Mouse (Mus musculus): ENCODE measurements around the gene Tmem54. TPM values are rescaled to one million over a fixed set of nuclear protein-coding genes. Genes with fewer than 3 reads are reported as not detected.

Tmem54 gene
- total and polyA plus RNA-seq, 3 experiments = not detected

GRCm38 (mm10) chr4:129143509-129143908 lies 38.2 kb downstream of the Tmem54 start:
- ATAC-seq (ENCODE audit: extremely low read depth, insufficient number of reproducible peaks, low FRiP score, poor library complexity, severe bottlenecking) (no peak), DNase-seq (ENCODE audit: low spot score) (no peak)
- peaks cover 64% of the 10 kb centered on the region for H3K36me3 ChIP-seq (replicated peaks)
- H3K4me3 ChIP-seq (ENCODE audit: low read depth, low read length) = no peak overlapping the region
- H3K27me3 ChIP-seq (ENCODE audit: insufficient read depth, low read length) = no peaks in the 10 kb centered on the region
- peaks cover 71% of the 10 kb centered on the region for H3K4me1 ChIP-seq (ENCODE audit: insufficient read depth, low read depth, low read length)
- no peak for TF ChIP-seq GATA2 (IDR thresholded peaks at IDR 0.05; ENCODE audit: borderline replicate concordance, low read depth, low read length)
- no peak for TF ChIP-seq CTCF (IDR thresholded peaks at IDR 0.05; ENCODE audit: low read depth, low read length)
- TF ChIP-seq GATA1 (IDR thresholded peaks at IDR 0.05; ENCODE audit: borderline replicate concordance, low read length) = no peak
- no peak for TF ChIP-seq TAL1 (conservative IDR thresholded peaks at IDR 0.05; ENCODE audit: low read depth, low read length)
- TF ChIP-seq POLR2AphosphoS5 (IDR thresholded peaks at IDR 0.05; ENCODE audit: insufficient replicate concordance, low read depth, low read length) = no peak
- no peaks in the 10 kb centered on the region for H3K9me3 ChIP-seq (replicated peaks)

GRCm38 (mm10) chr4:129144401-129145367 lies 39.3 kb downstream of the Tmem54 start:
- H3K4me1 ChIP-seq (ENCODE audit: insufficient read depth, low read depth, low read length) = peaks cover 59% of the 10 kb centered on the region
- no peak for ATAC-seq (ENCODE audit: extremely low read depth, insufficient number of reproducible peaks, low FRiP score, poor library complexity, severe bottlenecking)
- TF ChIP-seq TAL1 (conservative IDR thresholded peaks at IDR 0.05; ENCODE audit: low read depth, low read length) = no peak
- TF ChIP-seq GATA2 (IDR thresholded peaks at IDR 0.05; ENCODE audit: borderline replicate concordance, low read depth, low read length) = no peak
- TF ChIP-seq POLR2AphosphoS5 (IDR thresholded peaks at IDR 0.05; ENCODE audit: insufficient replicate concordance, low read depth, low read length) = no peak
- TF ChIP-seq GATA1 (IDR thresholded peaks at IDR 0.05; ENCODE audit: borderline replicate concordance, low read length) = no peak
- no peak for TF ChIP-seq CTCF (IDR thresholded peaks at IDR 0.05; ENCODE audit: low read depth, low read length)
- no peak overlapping the region; the same call in 1 of the 2 replicates for H3K4me3 ChIP-seq (ENCODE audit: low read depth, low read length)
- no peaks in the 10 kb centered on the region for H3K9me3 ChIP-seq (replicated peaks)
- H3K36me3 ChIP-seq (replicated peaks) = peaks cover 70% of the 10 kb centered on the region
- no peak for DNase-seq (ENCODE audit: low spot score)
- no peaks in the 10 kb centered on the region for H3K27me3 ChIP-seq (ENCODE audit: insufficient read depth, low read length)

GRCm38 (mm10) chr4:129145411-129145810 lies 40.1 kb downstream of the Tmem54 start:
- Histone ChIP-seq H3K36me3 (replicated peaks) (peaks cover 73% of the 10 kb centered on the region), H3K9me3 (replicated peaks) (no peaks in the 10 kb centered on the region), H3K4me3 (ENCODE audit: low read depth, low read length) (no peak overlapping the region), H3K27me3 (ENCODE audit: insufficient read depth, low read length) (no peaks in the 10 kb centered on the region), H3K4me1 (ENCODE audit: insufficient read depth, low read depth, low read length) (peaks cover 52% of the 10 kb centered on the region)
- DNase-seq (ENCODE audit: low spot score) (no peak), ATAC-seq (ENCODE audit: extremely low read depth, insufficient number of reproducible peaks, low FRiP score, poor library complexity, severe bottlenecking) (no peak)
- no peak for TF ChIP-seq CTCF (IDR thresholded peaks at IDR 0.05; ENCODE audit: low read depth, low read length)
- no peak for TF ChIP-seq GATA2 (IDR thresholded peaks at IDR 0.05; ENCODE audit: borderline replicate concordance, low read depth, low read length)
- TF ChIP-seq GATA1 (IDR thresholded peaks at IDR 0.05; ENCODE audit: borderline replicate concordance, low read length) = no peak
- no peak for TF ChIP-seq POLR2AphosphoS5 (IDR thresholded peaks at IDR 0.05; ENCODE audit: insufficient replicate concordance, low read depth, low read length)
- TF ChIP-seq TAL1 (conservative IDR thresholded peaks at IDR 0.05; ENCODE audit: low read depth, low read length) = no peak

- Histone ChIP-seq H3K27me3 (ENCODE audit: insufficient read depth, low read length) (no peaks in the 10 kb centered on the region), H3K4me3 (ENCODE audit: low read depth, low read length) (no peak overlapping the region), H3K36me3 (replicated peaks) (peaks cover 79% of the 10 kb centered on the region), H3K9me3 (replicated peaks) (no peaks in the 10 kb centered on the region), H3K4me1 (ENCODE audit: insufficient read depth, low read depth, low read length) (peaks cover 47% of the 10 kb centered on the region)
- DNase-seq (ENCODE audit: low spot score) (no peak), ATAC-seq (ENCODE audit: extremely low read depth, insufficient number of reproducible peaks, low FRiP score, poor library complexity, severe bottlenecking) (no peak)
- TF ChIP-seq GATA1 (IDR thresholded peaks at IDR 0.05; ENCODE audit: borderline replicate concordance, low read length) (no peak), CTCF (IDR thresholded peaks at IDR 0.05; ENCODE audit: low read depth, low read length) (no peak), POLR2AphosphoS5 (IDR thresholded peaks at IDR 0.05; ENCODE audit: insufficient replicate concordance, low read depth, low read length) (no peak), TAL1 (conservative IDR thresholded peaks at IDR 0.05; ENCODE audit: low read depth, low read length) (no peak), GATA2 (IDR thresholded peaks at IDR 0.05; ENCODE audit: borderline replicate concordance, low read depth, low read length) (no peak)
Measured at GRCm38 (mm10) chr4:129145943-129146342, 40.6 kb downstream of the Tmem54 start.

GRCm38 (mm10) chr4:129146392-129146791 lies 41.0 kb downstream of the Tmem54 start:
- DNase-seq (ENCODE audit: low spot score) (no peak), ATAC-seq (ENCODE audit: extremely low read depth, insufficient number of reproducible peaks, low FRiP score, poor library complexity, severe bottlenecking) (no peak)
- Histone ChIP-seq H3K4me3 (ENCODE audit: low read depth, low read length) (no peak overlapping the region), H3K36me3 (replicated peaks) (peaks cover 82% of the 10 kb centered on the region), H3K4me1 (ENCODE audit: insufficient read depth, low read depth, low read length) (peaks cover 42% of the 10 kb centered on the region), H3K9me3 (replicated peaks) (no peaks in the 10 kb centered on the region), H3K27me3 (ENCODE audit: insufficient read depth, low read length) (no peaks in the 10 kb centered on the region)
- TF ChIP-seq POLR2AphosphoS5 (IDR thresholded peaks at IDR 0.05; ENCODE audit: insufficient replicate concordance, low read depth, low read length) (no peak), GATA1 (IDR thresholded peaks at IDR 0.05; ENCODE audit: borderline replicate concordance, low read length) (no peak), GATA2 (IDR thresholded peaks at IDR 0.05; ENCODE audit: borderline replicate concordance, low read depth, low read length) (no peak), CTCF (IDR thresholded peaks at IDR 0.05; ENCODE audit: low read depth, low read length) (no peak), TAL1 (conservative IDR thresholded peaks at IDR 0.05; ENCODE audit: low read depth, low read length) (no peak)

- peaks cover 30% of the 10 kb centered on the region for H3K4me1 ChIP-seq (ENCODE audit: insufficient read depth, low read depth, low read length)
- H3K36me3 ChIP-seq (replicated peaks) = peaks cover 85% of the 10 kb centered on the region
- TF ChIP-seq GATA2 (IDR thresholded peaks at IDR 0.05; ENCODE audit: borderline replicate concordance, low read depth, low read length) (no peak), TAL1 (conservative IDR thresholded peaks at IDR 0.05; ENCODE audit: low read depth, low read length) (no peak), GATA1 (IDR thresholded peaks at IDR 0.05; ENCODE audit: borderline replicate concordance, low read length) (no peak), CTCF (IDR thresholded peaks at IDR 0.05; ENCODE audit: low read depth, low read length) (no peak), POLR2AphosphoS5 (IDR thresholded peaks at IDR 0.05; ENCODE audit: insufficient replicate concordance, low read depth, low read length) (no peak)
- H3K4me3 ChIP-seq (ENCODE audit: low read depth, low read length) = no peak overlapping the region
- no peaks in the 10 kb centered on the region for H3K27me3 ChIP-seq (ENCODE audit: insufficient read depth, low read length)
- DNase-seq (ENCODE audit: low spot score) (no peak), ATAC-seq (ENCODE audit: extremely low read depth, insufficient number of reproducible peaks, low FRiP score, poor library complexity, severe bottlenecking) (no peak)
- H3K9me3 ChIP-seq (replicated peaks) = no peaks in the 10 kb centered on the region
Measured at GRCm38 (mm10) chr4:129147552-129148103, 42.3 kb downstream of the Tmem54 start.

Data from G1E (cell line).